Mouse (Mus musculus) T-helper 17 cell (primary cell): ENCODE data around the gene Cited4.

ENCODE experiments used
- in situ Hi-C, 2 experiments: fragments of 300-600 bp; cut with MboI, MseI; formaldehyde crosslinking; loops; 1 replicate in 1 of 2; 2 replicates in 1 of 2; pipeline ENCODE4 v1.15.1; 2025; ENCODE audit warnings: high pct_unique_total_duplicates in 2 of 2

Gene Cited4

DNA sequence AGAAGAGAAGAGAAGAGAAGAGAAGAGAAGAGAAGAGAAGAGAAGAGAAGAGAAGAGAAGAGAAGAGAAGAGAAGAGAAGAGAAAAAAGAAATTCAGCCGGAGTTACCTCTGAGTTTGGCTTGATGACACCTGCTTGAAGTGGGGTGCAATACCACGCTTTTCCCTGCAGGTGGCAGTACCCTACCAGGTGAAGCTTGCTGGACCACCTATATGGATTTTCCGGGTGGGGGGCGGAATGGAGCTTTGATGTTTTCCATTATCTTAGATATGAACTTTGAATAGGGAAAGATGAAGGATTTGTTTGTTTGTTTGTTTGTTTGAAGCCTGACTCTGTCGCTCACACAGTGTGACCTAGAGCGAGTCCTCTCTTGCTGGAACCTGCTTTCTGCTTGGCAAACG lies 14.6 kb downstream of the Cited4 start:
- in situ Hi-C loops, result loop anchor here (5.0 kb wide), 1 partner anchor 89 kb away; no protein-coding TSS in a partner anchor

GRCm38 (mm10) chr4:120682168-120682567 lies 15.8 kb downstream of the Cited4 start:
- in situ Hi-C loops, result loop anchor here (5.0 kb wide), 1 partner anchor 90 kb away; no protein-coding TSS in a partner anchor

DNA sequence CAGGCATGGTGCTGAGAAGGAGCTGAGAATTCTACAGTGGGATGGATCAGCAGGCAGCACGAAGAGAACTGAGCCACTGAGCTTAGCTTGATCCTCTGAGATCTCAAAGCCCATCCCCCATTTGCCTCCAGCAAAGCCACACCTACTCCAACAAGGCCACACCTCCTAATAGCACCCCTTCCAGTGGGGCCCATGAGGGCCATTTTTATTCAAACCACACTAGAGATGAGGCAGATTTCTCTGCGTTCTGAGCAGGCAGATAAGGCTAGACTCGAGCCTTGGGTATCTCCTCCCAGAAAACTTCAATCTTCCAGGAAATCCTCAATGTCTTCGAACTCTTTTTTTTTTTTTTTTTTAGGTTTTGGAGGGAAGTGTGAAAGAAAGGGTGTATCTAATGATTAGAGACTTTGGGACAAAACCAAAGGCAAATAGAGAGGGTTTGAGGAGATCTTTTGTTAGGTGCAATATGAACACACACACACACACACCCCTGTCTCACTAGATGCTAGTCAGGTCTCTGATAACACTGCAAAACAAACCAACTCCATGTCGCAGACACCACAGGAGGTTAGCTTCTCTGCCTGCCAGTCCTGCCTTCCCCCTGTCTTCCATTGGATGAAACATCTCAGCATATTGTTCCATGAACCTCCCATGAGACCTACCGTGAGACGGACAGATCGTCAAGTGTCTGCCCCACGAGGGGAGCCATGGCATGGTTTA lies 17.1 kb downstream of the Cited4 start:
- in situ Hi-C loops, result loop anchor here (5.0 kb wide), 1 partner anchor 91 kb away; no protein-coding TSS in a partner anchor

GRCm38 (mm10) chr4:120687282-120687681 lies 20.9 kb downstream of the Cited4 start:
- in situ Hi-C loops, result loop anchor here in 1 of 2 experiments (5.0 kb wide), 1 partner anchor 225 kb away; no protein-coding TSS in a partner anchor

DNA sequence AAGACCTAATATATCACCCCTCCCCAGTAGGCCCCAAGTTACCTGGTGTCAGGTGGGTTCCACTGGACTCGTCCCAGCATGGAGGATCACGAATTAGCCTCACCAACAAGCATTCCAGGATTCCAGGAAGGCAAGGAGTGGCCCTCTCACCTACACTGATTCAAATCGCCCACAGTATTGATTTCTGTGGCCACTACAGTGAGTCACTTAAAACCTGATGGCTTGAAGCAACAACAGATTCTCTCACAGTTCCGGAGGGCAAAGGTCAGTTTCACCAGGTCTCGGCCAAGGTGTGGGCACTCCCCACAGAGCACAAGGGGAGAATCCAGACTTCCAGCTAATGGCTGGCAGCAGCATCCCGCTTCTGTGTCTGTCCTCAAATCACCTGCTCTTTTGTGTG lies 22.9 kb downstream of the Cited4 start:
- in situ Hi-C loops, result loop anchor here in 1 of 2 experiments (5.0 kb wide), 1 partner anchor 223 kb away; no protein-coding TSS in a partner anchor

- in situ Hi-C loops, result no loop called here
Measured at GRCm38 (mm10) chr4:120692717-120693116, 26.3 kb downstream of the Cited4 start.

GRCm38 (mm10) chr4:120697353-120697752 lies 31.0 kb downstream of the Cited4 start:
- in situ Hi-C loops, result no loop called here

- in situ Hi-C loops, result no loop called here
Measured at GRCm38 (mm10) chr4:120697799-120698484, 31.6 kb downstream of the Cited4 start.

- in situ Hi-C loops, result no loop called here
Measured at GRCm38 (mm10) chr4:120701180-120701579, 34.8 kb downstream of the Cited4 start.

GRCm38 (mm10) chr4:120702056-120702455 lies 35.7 kb downstream of the Cited4 start:
- in situ Hi-C loops, result no loop called here

DNA sequence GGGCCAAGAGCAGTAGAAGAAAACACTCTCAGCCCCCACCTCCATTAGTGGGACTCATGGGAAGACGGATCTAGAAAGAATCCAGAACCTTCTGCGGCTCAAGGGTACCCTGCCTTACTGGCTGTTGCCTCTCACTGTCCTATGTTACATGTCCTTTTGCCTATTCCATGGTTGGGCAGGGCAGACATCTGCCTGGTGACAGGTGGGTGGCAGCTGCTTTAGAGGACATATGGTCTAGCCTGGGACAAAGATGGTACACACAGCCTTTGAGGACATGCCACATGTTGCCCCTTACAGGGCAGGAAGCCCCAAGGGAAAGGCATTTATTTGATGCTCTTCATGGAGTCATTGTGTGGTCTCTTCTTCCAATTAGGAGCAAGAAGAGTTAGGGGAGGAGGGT lies 36.1 kb downstream of the Cited4 start:
- in situ Hi-C loops, result no loop called here

GRCm38 (mm10) chr4:120712236-120712635 lies 45.9 kb downstream of the Cited4 start:
- in situ Hi-C loops, result no loop called here

GRCm38 (mm10) chr4:120713021-120713420 lies 46.6 kb downstream of the Cited4 start:
- in situ Hi-C loops, result no loop called here

DNA sequence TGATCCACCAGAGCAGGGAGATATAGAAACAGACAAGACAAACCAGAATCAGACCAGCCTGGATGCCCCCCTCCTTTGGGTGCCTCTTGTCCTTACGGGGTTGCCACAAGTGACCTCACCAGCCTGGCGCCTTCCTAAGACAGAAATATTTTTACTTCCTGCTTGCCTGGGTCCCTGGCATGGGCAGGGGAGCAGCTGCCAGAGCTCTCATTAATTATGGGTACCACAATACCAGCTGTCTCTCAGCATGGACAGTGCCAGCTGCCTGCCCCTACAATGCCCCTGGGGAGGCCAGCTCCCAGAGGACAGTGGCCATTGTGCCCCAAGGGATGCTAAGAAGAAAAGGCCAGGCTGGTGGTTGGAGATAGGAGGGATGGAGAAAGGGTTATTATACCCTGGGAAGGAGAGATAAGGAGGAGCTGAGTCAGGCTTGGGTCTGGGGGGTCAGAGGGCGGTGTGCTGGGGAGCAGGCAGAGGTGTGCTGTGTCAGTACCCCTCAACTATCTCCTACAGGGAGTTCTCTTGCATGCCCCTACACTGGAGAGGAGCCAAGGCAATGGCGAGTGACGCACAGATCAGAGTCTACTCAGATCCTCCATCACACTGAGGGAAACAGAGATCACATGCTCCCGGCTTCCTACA lies 47.6 kb downstream of the Cited4 start:
- in situ Hi-C loops, result no loop called here

DNA sequence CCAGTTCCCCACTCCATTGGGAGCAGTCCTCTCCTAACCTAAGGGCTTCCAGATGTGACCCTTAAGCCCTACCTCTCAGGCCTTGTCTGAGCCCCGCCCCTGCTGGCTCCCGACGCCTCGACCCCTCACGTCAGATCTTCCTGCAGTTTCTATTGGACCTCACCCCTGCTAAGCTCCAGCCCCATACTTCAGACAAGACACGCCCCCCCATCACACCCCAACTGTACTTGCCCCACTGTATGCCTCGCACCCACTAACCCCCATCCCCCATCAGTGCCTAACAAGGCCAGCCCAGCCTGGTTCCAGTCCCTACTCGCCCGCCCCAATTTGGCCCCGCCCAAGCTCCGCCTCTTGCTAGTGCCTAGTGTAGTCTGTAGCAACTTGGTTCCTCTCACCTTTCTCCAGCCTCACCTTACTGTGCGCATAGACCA lies 49.8 kb downstream of the Cited4 start:
- in situ Hi-C loops, result no loop called here

GRCm38 (mm10) chr4:120716765-120717164 lies 50.4 kb downstream of the Cited4 start:
- in situ Hi-C loops, result no loop called here
